Mouse (Mus musculus) embryonic facial prominence, embryonic 10.5 days (tissue): ENCODE data around the gene Idua. TPM values are rescaled to one million over a fixed set of nuclear protein-coding genes. Genes with fewer than 3 reads are reported as not detected.

ENCODE experiments used
- DNase-seq: peaks from one replicate; pipeline ENCODE4 v3.0.0-alpha.2; 2017; ENCODE audit warnings: low spot score
- H3K27ac ChIP-seq: fragments of 300-500 bp; sonication (generic); replicated peaks from 2 replicates; pipeline ENCODE4 v1.5.1; 2016; ENCODE audit warnings: mild to moderate bottlenecking
- H3K27me3 ChIP-seq: fragments of 300-500 bp; sonication (generic); replicated peaks from 2 replicates; pipeline ENCODE4 v1.6.1; 2016; ENCODE audit warnings: low read depth, mild to moderate bottlenecking; ENCODE audit not compliant: poor library complexity, severe bottlenecking
- H3K36me3 ChIP-seq: fragments of 300-500 bp; sonication (generic); replicated peaks from 2 replicates; pipeline ENCODE4 v1.6.1; 2016; ENCODE audit warnings: mild to moderate bottlenecking, moderate library complexity
- H3K4me1 ChIP-seq: fragments of 300-500 bp; sonication (generic); 2 replicates; pipeline ENCODE4 v1.6.1; 2016
- H3K4me3 ChIP-seq: fragments of 300-500 bp; sonication (generic); 2 replicates; pipeline ENCODE4 v1.5.1; 2016; ENCODE audit warnings: mild to moderate bottlenecking, moderate library complexity
- H3K9me3 ChIP-seq: fragments of 300-500 bp; sonication (generic); 2 replicates; pipeline ENCODE4 v1.6.1; 2016; ENCODE audit warnings: mild to moderate bottlenecking
- WGBS: fragments of 180-500 bp; shearing (Covaris S2); methylation state at CpG from one replicate; pipeline ENCODE4 v1.1.7; 2016; 5-methylcytosine and 5-hydroxymethylcytosine counted together
- polyA plus RNA-seq: library from polyadenylated mRNA; unstranded; fragments of >200 nt; fragmentation: Nextera tagmentation; extraction: Ambion mirVana; gene quantifications from 2 replicates; pipeline ENCODE4 v1.2.1, GENCODE M21; 2016

Gene Idua
- polyA plus RNA-seq, 1 experiment from 2014 or later: 9.3 TPM

DNA sequence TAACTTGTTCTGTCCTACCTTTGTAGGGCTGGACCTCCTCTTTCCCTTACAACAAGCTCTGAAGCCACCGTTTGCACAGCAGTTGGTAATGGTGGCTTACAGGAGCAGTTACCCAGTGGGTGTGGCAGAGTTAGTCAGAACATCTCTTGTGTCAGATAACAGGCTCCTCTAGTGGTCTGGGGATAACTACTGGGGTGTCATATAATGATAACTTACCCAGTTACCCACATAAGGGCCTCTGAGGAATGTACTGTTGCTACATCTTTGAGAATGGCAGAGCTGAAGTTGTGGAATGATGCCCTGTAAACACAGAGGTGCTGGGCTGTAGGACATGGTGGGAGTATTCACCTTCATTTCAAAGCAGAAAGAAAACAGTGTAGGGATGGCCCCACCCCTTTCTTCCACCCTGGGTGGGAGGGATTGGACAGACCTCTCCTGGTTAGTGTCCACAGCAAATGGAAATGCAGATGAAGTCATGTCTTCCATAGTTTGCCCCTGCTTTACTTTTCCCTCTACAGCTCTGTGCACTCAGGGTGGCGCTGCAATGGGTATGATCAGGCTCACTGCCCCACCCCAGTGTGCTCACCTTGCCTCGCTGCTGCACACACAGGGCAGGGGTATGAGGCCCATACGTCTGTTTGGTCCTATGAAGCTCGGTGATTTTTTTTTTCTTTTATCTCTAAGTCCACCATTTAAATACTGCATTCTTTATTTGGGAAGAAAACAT, 16.8 kb downstream of the Idua start:
- no peak for DNase-seq
- peak overlapping the region; percentile 50 for H3K4me3 ChIP-seq
- no peaks in the 10 kb centered on the region for H3K9me3 ChIP-seq
- H3K27ac ChIP-seq: peak overlapping the region; percentile 88
- H3K27me3 ChIP-seq: no peaks in the 10 kb centered on the region
- peaks cover 17% of the 10 kb centered on the region for H3K4me1 ChIP-seq
- 14% methylated on average over 5 of the region's 5 CpGs for WGBS
- H3K36me3 ChIP-seq: peaks cover 23% of the 10 kb centered on the region

GRCm38 (mm10) chr5:108677605-108678295, 17.6 kb downstream of the Idua start:
- DNase-seq: peak; percentile 84
- Histone ChIP-seq H3K4me1 (peaks cover 17% of the 10 kb centered on the region), H3K36me3 (peaks cover 15% of the 10 kb centered on the region), H3K4me3 (peak overlapping the region; percentile 50), H3K9me3 (no peaks in the 10 kb centered on the region), H3K27ac (peak overlapping the region; percentile 88), H3K27me3 (no peaks in the 10 kb centered on the region)
- WGBS: 3% methylated on average over 25 of the region's 25 CpGs

DNA sequence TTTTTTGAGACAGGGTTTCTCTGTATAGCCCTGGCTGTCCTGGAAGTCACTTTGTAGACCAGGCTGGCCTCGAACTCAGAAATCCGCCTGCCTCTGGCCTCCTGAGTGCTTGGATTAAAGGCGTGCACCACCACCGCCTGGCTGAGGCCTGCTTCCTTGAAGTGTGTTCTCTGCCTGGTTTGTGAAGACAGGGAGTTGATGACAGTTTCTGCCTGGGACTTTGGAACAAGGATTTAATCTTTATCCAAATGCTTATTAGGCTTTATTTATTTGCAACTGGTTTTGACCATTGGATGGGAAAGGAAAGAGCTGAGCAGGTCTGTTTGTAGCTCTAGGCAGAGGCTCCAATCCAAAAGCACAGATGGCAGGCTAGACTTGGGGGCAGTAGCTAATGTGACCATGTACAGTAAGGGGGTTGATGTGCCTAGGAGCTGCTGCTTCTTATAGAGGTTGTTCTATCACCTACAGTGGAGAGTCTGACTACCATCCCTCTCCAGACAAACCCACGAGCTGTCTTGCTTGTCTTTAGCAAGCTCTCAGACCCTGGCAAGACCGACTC, 18.2 kb downstream of the Idua start:
- H3K9me3 ChIP-seq: no peaks in the 10 kb centered on the region
- peaks cover 9% of the 10 kb centered on the region for H3K36me3 ChIP-seq
- H3K27ac ChIP-seq: no peak overlapping the region
- WGBS: 81% methylated on average over 6 of the region's 6 CpGs
- DNase-seq: no peak
- no peaks in the 10 kb centered on the region for H3K27me3 ChIP-seq
- no peak overlapping the region for H3K4me3 ChIP-seq
- peaks cover 17% of the 10 kb centered on the region for H3K4me1 ChIP-seq

GRCm38 (mm10) chr5:108679909-108680308, 19.8 kb downstream of the Idua start:
- 49% methylated on average over 3 of the region's 3 CpGs for WGBS
- no peak for DNase-seq
- Histone ChIP-seq H3K4me3 (no peak overlapping the region), H3K27me3 (no peaks in the 10 kb centered on the region), H3K36me3 (peaks cover 4% of the 10 kb centered on the region; the same call in 1 of the 2 replicates), H3K9me3 (no peaks in the 10 kb centered on the region), H3K27ac (no peak overlapping the region), H3K4me1 (peaks cover 17% of the 10 kb centered on the region)

DNA sequence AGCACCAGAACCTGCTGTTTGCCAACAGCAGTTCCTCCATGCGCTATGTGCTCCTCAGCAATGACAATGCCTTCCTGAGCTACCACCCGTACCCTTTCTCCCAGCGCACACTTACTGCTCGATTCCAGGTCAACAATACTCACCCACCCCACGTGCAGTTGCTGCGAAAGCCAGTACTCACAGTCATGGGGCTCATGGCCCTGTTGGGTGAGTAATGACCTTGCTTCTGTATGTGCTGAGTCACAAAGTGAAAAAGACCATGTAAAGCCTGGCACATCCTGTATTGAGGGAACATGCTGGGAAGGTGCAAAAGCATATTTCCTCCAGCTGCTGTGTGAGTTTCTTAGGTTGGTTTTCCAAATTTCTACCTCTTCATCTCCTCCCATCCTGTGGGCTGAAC, 20.7 kb downstream of the Idua start:
- Histone ChIP-seq H3K27me3 (no peaks in the 10 kb centered on the region), H3K27ac (no peak overlapping the region), H3K36me3 (peaks cover 5% of the 10 kb centered on the region; the same call in 1 of the 2 replicates), H3K9me3 (no peaks in the 10 kb centered on the region), H3K4me3 (no peak overlapping the region), H3K4me1 (peaks cover 17% of the 10 kb centered on the region)
- no peak for DNase-seq
- WGBS: 93% methylated on average over 6 of the region's 6 CpGs

DNA sequence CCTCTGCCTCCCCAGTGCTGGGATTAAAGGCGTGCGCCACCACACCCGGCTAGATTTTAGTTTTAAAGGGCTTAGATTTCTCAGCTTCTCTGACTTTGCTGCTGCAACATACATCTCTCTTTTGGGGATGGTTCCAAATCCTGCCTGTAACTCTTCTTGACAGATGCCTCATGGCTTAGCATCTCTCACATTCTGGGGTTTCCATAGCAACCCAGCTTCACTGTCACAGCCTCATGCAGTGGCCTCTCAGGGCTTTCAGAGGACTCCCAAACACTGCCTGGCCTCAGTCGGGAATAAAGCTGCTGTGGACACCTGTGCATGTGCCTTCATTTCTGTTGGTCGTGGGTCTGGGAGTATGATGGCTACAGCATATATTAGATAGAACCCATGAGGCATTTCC, 29.0 kb downstream of the Idua start:
- peaks cover 19% of the 10 kb centered on the region for H3K4me1 ChIP-seq
- peaks cover 23% of the 10 kb centered on the region for H3K27me3 ChIP-seq
- no peak overlapping the region for H3K27ac ChIP-seq
- no peak for DNase-seq
- 79% methylated on average over 5 of the region's 5 CpGs for WGBS
- no peaks in the 10 kb centered on the region for H3K9me3 ChIP-seq
- 0 out of 2 replicates have a peak, but pooled peaks cover 3% of the 10 kb centered on the region for H3K36me3 ChIP-seq
- H3K4me3 ChIP-seq: no peak overlapping the region

- 77% methylated on average over 4 of the region's 4 CpGs for WGBS
- Histone ChIP-seq H3K27me3 (peaks cover 34% of the 10 kb centered on the region), H3K4me3 (no peak overlapping the region), H3K36me3 (peaks cover 6% of the 10 kb centered on the region), H3K9me3 (no peaks in the 10 kb centered on the region), H3K4me1 (peaks cover 34% of the 10 kb centered on the region), H3K27ac (no peak overlapping the region)
- no peak for DNase-seq
Measured at GRCm38 (mm10) chr5:108691152-108691551, 31.0 kb downstream of the Idua start.

- 2% methylated on average over 18 of the region's 18 CpGs for WGBS
- Histone ChIP-seq H3K9me3 (no peaks in the 10 kb centered on the region), H3K4me1 (peaks cover 45% of the 10 kb centered on the region), H3K27me3 (peaks cover 36% of the 10 kb centered on the region), H3K36me3 (peaks cover 14% of the 10 kb centered on the region), H3K27ac (no peak within 1 kb of the TSS), H3K4me3 (peak within 1 kb of the TSS; percentile 88)
- peak; percentile 79 for DNase-seq
Measured at GRCm38 (mm10) chr5:108692271-108692670, 32.1 kb downstream of the Idua start, which contains the start of gene Fgfrl1. Fgfrl1 (plus strand) TSS chr5:108692382.

DNA sequence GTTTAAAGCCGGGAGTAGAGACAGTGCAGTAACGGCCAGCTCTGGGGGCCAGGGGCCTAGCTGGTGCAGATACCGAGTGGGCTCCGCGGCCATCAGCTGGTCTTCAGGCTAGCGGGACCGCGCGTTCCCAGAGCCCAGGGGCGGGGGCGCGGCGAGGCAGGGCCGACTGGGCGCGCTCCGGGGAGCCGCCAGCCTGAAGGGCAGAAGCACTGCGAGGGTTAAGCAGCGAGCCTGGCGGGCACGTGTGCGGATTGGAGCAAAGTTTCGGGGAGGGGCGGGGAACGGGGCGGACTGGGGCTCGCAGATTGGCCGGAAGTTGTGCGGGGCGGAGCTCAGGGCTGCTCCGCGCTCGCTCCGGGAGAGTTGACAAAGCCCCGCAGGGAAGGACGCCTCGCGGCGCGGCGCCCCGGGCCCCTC, 33.7 kb downstream of the Idua start:
- DNase-seq: peak; percentile 97
- H3K27me3 ChIP-seq: peaks cover 36% of the 10 kb centered on the region
- H3K36me3 ChIP-seq: peaks cover 22% of the 10 kb centered on the region
- H3K9me3 ChIP-seq: no peaks in the 10 kb centered on the region
- H3K27ac ChIP-seq: peak overlapping the region; percentile 92
- peak overlapping the region; percentile 88 for H3K4me3 ChIP-seq
- H3K4me1 ChIP-seq: peaks cover 61% of the 10 kb centered on the region
- WGBS: 1% methylated on average over 43 of the region's 43 CpGs

DNA sequence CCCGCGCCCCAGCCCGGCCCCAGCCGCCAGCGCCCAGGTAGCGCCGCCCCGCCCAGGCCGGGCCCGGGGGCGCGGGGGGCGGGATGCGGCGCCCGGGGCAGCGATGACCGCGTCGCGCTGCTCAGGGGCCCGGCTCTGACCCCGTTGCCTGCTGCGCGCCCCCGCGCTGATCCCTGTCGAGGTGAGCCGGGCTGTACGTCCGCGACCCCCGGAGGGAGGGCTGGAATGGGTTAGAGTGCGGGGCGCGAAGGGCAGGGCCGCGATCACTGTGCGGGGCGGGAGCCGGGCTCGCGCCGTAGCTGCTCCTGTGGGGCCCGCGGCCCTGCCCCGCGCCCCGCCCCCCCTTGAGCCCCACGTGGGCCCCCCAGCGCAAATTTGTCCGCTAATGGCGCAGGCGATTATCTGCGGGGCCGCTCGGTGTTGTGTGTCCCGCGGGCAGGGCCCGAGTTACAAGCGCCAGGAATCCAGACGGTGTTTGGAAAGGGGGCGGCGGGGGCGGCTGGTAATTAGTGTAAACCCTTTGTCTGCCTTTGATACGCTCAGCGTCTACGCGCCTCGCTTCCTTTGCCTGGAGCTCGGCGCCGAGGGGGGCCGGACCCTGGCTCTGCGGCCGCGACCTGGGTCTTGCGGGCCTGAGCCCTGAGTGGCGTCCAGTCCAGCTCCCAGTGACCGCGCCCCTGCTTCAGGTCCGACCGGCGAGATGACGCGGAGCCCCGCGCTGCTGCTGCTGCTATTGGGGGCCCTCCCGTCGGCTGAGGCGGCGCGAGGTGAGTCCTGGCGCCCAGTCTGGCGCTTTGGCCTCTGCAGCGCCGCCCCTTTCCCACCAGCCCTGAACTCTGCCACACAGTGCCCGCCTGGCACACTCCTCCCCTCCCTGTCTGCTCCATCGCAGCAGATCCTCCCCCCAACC, 34.5 kb downstream of the Idua start:
- under 1% methylated on average over 99 of the region's 99 CpGs for WGBS
- H3K27me3 ChIP-seq: peaks cover 36% of the 10 kb centered on the region
- peak overlapping the region; percentile 88 for H3K4me3 ChIP-seq
- no peaks in the 10 kb centered on the region for H3K9me3 ChIP-seq
- H3K27ac ChIP-seq: peak overlapping the region; percentile 92
- H3K4me1 ChIP-seq: peaks cover 68% of the 10 kb centered on the region
- peaks cover 27% of the 10 kb centered on the region for H3K36me3 ChIP-seq
- peak; percentile 68 for DNase-seq

GRCm38 (mm10) chr5:108695861-108696260, 35.7 kb downstream of the Idua start:
- H3K27ac ChIP-seq: 0 out of 2 replicates have a peak overlapping the region, but pooled peaks have one; percentile 14
- H3K4me3 ChIP-seq: peak overlapping the region; percentile 88
- 94% methylated on average over 12 of the region's 12 CpGs for WGBS
- no peak for DNase-seq
- peaks cover 81% of the 10 kb centered on the region for H3K4me1 ChIP-seq
- H3K36me3 ChIP-seq: peaks cover 27% of the 10 kb centered on the region
- peaks cover 36% of the 10 kb centered on the region for H3K27me3 ChIP-seq
- H3K9me3 ChIP-seq: no peaks in the 10 kb centered on the region

GRCm38 (mm10) chr5:108696542-108696941, 36.4 kb downstream of the Idua start:
- H3K36me3 ChIP-seq: peaks cover 28% of the 10 kb centered on the region
- peaks cover 88% of the 10 kb centered on the region for H3K4me1 ChIP-seq

More at GRCm38 (mm10) chr5:108696542-108696941, 36.4 kb downstream of the Idua start:
- DNase-seq: no peak
- Histone ChIP-seq H3K4me3 (no peak overlapping the region), H3K27ac (no peak overlapping the region), H3K9me3 (no peaks in the 10 kb centered on the region), H3K27me3 (peaks cover 32% of the 10 kb centered on the region)
- WGBS: 74% methylated on average over 3 of the region's 3 CpGs
